Mouse (Mus musculus) testis, adult 2 months (tissue): Measurements from ENCODE around the gene Efcab1. TPM values are rescaled to one million over a fixed set of nuclear protein-coding genes. Genes with fewer than 3 reads are reported as not detected.
"Not testable (repeated sequence)": the region's sequence is repeated elsewhere in the genome, so short reads cannot be mapped to it uniquely, and the experiment has no call there.

Experiments used
- H3K27ac ChIP-seq: fragments of 200-500 bp; 2 replicates; pipeline ENCODE4 v1.5.1; 2012; ENCODE audit warnings: low read depth, low read length; ENCODE audit not compliant: control insufficient read depth, insufficient read depth
- H3K27me3 ChIP-seq: fragments of 200-500 bp; 2 replicates; pipeline ENCODE4 v1.6.1; 2012; ENCODE audit warnings: mild to moderate bottlenecking, low read length, moderate library complexity; ENCODE audit not compliant: control insufficient read depth, insufficient read depth
- H3K36me3 ChIP-seq: fragments of 200-500 bp; 2 replicates; pipeline ENCODE4 v1.6.1; 2012; ENCODE audit warnings: mild to moderate bottlenecking, low read length; ENCODE audit not compliant: control insufficient read depth, insufficient read depth
- H3K4me1 ChIP-seq: fragments of 200-500 bp; 2 replicates; pipeline ENCODE4 v1.6.1; 2012; ENCODE audit warnings: low read length; ENCODE audit not compliant: control insufficient read depth, insufficient read depth
- H3K4me3 ChIP-seq: fragments of 200-500 bp; 2 replicates; pipeline ENCODE4 v1.5.1; 2012; ENCODE audit warnings: low read depth, mild to moderate bottlenecking, low read length, moderate library complexity, mixed read lengths; ENCODE audit not compliant: control insufficient read depth
- CTCF ChIP-seq: fragments of 200-500 bp; IDR thresholded peaks from 2 replicates; pipeline ENCODE4 v1.5.1; 2012; ENCODE audit warnings: low read depth, mild to moderate bottlenecking, inconsistent platforms, low read length, moderate library complexity; ENCODE audit not compliant: control insufficient read depth, insufficient read depth, insufficient replicate concordance
- POLR2A ChIP-seq: fragments of 200-500 bp; IDR thresholded peaks from 2 replicates; pipeline ENCODE4 v1.6.1; 2012; ENCODE audit warnings: low read depth, mild to moderate bottlenecking, inconsistent platforms, low read length, moderate library complexity; ENCODE audit not compliant: control insufficient read depth
- polyA plus RNA-seq: library from polyadenylated mRNA; depleted of rRNA; stranded (reverse); fragments of >200 nt; gene quantifications from 2 replicates; pipeline ENCODE4 v1.2.3, GENCODE M21; 2012

Gene Efcab1
- polyA plus RNA-seq, 1 experiment: 10.7 TPM

DNA sequence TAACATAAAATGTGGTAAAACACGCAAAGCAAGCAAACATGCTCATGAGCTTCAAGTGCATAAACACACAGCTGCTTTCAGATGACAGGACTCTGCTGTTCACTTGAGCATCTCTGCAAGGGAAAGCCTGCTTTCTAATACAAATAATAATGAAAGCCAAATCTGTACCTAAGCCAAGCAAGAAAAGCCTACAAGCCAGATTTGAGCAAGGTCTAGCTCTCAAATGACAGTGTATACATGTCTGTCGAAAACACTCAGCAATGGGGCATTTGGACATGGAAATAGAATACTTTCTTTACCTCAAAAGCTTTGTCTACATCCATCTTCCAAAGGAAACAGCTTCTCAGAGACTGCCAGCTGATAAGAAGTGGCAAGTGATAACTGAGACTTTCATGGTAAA, 10.9 kb upstream of the Efcab1 start:
- H3K27me3 ChIP-seq: no peaks in the 10 kb centered on the region
- no peak overlapping the region for H3K4me3 ChIP-seq
- no peaks in the 10 kb centered on the region for H3K36me3 ChIP-seq
- H3K4me1 ChIP-seq: no peaks in the 10 kb centered on the region
- no peak overlapping the region for H3K27ac ChIP-seq
- TF ChIP-seq POLR2A (no peak), CTCF (no peak)

DNA sequence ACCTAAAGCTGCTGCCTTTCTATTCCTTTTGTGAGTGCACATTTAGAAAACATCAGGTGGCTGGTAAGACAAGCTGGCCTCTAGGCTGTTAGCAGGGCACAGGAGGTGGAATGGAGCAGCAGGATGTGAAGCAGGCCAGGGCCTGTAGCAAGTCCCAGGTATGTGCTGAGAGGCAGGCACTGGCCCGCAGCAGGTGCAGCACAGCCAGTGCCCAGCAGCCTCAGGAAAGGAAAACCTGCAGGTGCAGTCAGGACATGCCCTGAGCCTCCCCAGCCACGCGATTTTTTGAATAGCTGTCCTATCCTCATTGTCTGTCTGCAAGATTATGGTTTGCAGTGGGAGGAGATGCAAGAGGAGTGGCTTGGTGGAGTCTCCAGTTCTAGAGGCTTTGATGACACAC, 24.3 kb downstream of the Efcab1 start:
- not testable (repeated sequence) for H3K27me3 ChIP-seq, H3K4me3 ChIP-seq, H3K27ac ChIP-seq, H3K4me1 ChIP-seq, H3K36me3 ChIP-seq

DNA sequence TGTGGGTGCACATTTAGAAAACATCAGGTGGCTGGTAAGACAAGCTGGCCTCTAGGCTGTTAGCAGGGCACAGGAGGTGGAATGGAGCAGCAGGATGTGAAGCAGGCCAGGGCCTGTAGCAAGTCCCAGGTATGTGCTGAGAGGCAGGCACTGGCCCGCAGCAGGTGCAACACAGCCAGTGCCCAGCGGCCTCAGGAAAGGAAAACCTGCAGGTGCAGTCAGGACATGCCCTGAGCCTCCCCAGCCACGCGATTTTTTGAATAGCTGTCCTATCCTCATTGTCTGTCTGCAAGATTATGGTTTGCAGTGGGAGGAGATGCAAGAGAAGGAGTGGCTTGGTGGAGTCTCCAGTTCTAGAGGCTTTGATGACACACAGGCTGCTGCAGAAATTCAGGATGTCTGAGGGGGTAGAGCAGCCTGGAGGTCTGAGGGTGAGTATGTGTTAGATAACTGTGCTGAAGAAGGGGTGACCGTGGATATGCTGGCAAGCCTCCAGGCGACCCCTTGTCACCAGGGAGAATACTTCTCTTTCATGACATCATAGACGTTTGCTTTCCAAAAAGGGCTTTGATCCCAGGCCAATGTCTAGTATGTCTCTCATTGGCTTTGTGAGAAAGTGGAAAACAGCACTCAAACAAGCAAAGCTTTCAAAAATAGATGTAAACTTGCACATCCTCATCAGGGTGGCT, 30.2 kb downstream of the Efcab1 start:
- not testable (repeated sequence) for H3K4me1 ChIP-seq, H3K27ac ChIP-seq, H3K27me3 ChIP-seq, H3K36me3 ChIP-seq, H3K4me3 ChIP-seq

DNA sequence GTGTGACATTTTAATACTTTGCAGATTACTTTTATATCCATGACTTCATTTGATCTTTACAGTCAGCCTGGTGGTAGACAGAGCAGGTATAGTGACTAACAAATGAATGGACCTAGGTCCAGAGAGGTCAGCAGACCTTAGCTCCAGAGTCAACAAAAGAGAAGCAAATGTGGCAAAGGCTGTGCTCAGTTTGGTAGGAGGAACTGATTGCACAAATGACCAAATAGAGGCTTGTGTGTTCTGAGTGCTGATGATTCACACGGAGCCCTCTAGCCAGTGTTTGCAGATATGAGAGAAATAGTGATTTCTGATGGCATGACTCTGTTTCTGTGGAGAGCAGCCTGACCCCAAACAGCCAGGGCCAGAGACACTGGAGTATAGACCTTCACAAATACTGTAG, 33.1 kb downstream of the Efcab1 start:
- TF ChIP-seq POLR2A: no peak
- TF ChIP-seq CTCF: no peak

DNA sequence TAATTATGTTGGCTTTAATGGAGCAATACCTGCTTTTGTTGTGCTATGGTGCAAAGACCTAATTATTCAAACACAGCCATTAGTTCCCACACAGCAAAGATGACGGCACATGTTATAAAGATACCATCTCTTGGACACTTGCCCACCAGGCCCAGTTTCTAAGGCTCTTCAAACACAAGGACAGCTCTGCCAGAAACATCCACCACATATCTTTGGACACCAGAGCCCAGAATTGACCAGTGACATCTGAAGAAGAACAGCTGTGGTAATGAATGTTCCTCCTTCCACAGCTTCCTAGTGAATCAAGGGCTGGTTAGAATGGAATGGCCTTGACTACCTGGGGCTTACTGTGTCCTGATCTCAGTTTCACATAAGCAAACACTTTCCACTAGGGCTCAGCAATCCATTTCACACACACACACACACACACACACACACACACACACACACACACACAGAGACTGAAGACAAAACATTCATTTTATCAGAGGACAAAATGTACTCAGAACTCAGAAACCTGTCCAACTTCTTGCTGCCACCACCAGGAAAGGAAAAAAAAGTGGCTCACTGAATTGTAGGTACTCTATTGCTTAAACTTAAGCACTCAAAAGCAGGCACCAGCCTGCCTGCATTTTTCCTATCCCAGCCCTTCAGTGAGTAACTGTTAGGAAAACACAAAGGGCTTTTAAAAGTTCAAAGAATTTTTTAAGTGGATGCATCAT, 33.7 kb downstream of the Efcab1 start:
- Histone ChIP-seq H3K4me3 (no peak overlapping the region), H3K27ac (no peak overlapping the region)

More for the DNA sequence above, 33.1 kb downstream of the Efcab1 start:
- Histone ChIP-seq H3K4me1 (no peaks in the 10 kb centered on the region), H3K27ac (no peak overlapping the region), H3K4me3 (no peak overlapping the region), H3K27me3 (no peaks in the 10 kb centered on the region), H3K36me3 (no peaks in the 10 kb centered on the region)

DNA sequence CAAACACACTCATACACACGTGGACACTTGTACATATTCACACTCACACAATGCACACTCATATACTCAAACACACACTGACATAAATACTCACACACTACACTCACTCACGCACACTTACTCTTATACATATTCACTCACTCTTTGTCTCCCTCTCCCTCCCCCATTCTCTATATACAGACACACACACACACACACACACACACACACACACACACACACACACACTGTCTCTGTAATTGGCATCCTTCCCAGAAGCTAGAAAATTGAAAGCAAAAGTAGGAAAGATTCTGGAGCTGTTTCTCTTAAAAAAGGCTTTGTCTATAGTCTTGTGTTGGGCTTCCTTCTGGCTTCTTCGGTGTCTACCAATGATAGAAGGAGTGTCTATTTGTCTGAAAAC, 34.5 kb downstream of the Efcab1 start:
- Histone ChIP-seq H3K4me3 (no peak overlapping the region), H3K27ac (no peak overlapping the region), H3K4me1 (no peaks in the 10 kb centered on the region), H3K27me3 (no peaks in the 10 kb centered on the region), H3K36me3 (no peaks in the 10 kb centered on the region)
- TF ChIP-seq CTCF (no peak), POLR2A (no peak)

More for the DNA sequence above, 33.7 kb downstream of the Efcab1 start:
- TF ChIP-seq CTCF (no peak), POLR2A (no peak)
- no peaks in the 10 kb centered on the region for H3K36me3 ChIP-seq
- no peaks in the 10 kb centered on the region for H3K4me1 ChIP-seq
- H3K27me3 ChIP-seq: no peaks in the 10 kb centered on the region

DNA sequence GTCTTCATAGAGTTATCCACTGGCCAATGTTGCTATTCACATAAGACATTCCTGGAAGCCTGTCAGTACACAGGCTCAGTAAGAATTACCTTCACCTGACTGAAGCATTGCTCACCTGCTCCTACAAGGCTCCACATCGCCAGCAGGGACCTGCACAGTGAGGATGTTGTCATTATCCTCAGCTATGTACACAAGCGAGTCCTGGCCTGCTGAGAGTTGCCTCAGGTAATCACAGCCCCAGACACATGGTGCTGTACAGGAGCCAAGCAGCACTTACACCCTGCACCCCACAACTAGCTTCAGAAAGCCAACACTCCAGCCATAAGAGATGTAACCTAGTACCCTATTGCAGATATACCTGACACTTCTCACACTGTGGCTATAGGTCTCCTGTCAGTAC, 37.1 kb downstream of the Efcab1 start:
- H3K4me1 ChIP-seq: no peaks in the 10 kb centered on the region
- H3K36me3 ChIP-seq: no peaks in the 10 kb centered on the region
- H3K4me3 ChIP-seq: no peak overlapping the region
- no peak overlapping the region for H3K27ac ChIP-seq
- no peaks in the 10 kb centered on the region for H3K27me3 ChIP-seq
- TF ChIP-seq CTCF (no peak), POLR2A (no peak)

DNA sequence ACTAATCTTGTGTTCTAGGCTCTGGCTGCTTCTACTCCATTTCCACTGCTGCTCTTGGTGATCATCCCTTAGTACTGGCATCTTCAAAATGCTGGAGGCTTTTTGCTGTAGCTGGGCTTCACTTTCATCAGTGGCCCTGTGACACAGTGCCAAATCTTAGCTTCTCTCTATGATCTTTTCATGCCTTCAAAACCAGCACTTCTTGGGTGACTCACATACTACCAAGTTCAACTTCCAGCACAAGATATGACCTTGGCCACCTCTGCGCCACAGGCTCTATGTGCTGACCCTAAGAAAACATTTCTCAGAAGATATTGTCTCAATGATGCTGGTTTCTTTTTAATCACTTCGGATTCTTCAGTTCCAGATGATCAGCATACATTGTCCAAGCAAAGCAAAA, 41.2 kb downstream of the Efcab1 start:
- not testable (repeated sequence) for H3K4me3 ChIP-seq, H3K27me3 ChIP-seq, H3K27ac ChIP-seq, H3K36me3 ChIP-seq, H3K4me1 ChIP-seq
